Mouse (Mus musculus): ENCODE data around the gene Rnf186. TPM values are rescaled to one million over a fixed set of nuclear protein-coding genes. Genes with fewer than 3 reads are reported as not detected.

Rnf186 gene
- polyA plus RNA-seq, 1 experiment from 2014 or later: not detected

- H3K4me1 ChIP-seq (ENCODE audit: control insufficient read depth, insufficient read depth, low read depth, low read length): peaks cover 18% of the 10 kb centered on the region
- 82% methylated on average over 6 of the region's 6 CpGs for WGBS
- no peak overlapping the region for H3K27ac ChIP-seq (ENCODE audit: low read depth, low read length)
- peaks cover 2% of the 10 kb centered on the region; the same call in 1 of the 2 replicates for H3K27me3 ChIP-seq (replicated peaks; ENCODE audit: control insufficient read depth, insufficient read depth, low read length)
- no peaks in the 10 kb centered on the region for H3K9me3 ChIP-seq (ENCODE audit: control insufficient read depth, low read length)
- no peak overlapping the region for H3K4me3 ChIP-seq (ENCODE audit: low read length)
- H3K4me2 ChIP-seq (ENCODE audit: low read length): no peak overlapping the region
- H3K36me3 ChIP-seq (ENCODE audit: control insufficient read depth, insufficient read depth, low read length): no peaks in the 10 kb centered on the region
- no peak overlapping the region for H3K9ac ChIP-seq (ENCODE audit: low read depth, low read length)
- ATAC-seq: no peak
Observed at GRCm38 (mm10) chr4:138976046-138976445, 9.1 kb downstream of the Rnf186 start.

- H3K9me3 ChIP-seq (ENCODE audit: control insufficient read depth, low read length): no peaks in the 10 kb centered on the region
- H3K27me3 ChIP-seq (replicated peaks; ENCODE audit: control insufficient read depth, insufficient read depth, low read length): no peaks in the 10 kb centered on the region
- ATAC-seq: no peak
- WGBS: 92% methylated on average over 8 of the region's 8 CpGs
- no peak overlapping the region for H3K9ac ChIP-seq (ENCODE audit: low read depth, low read length)
- no peaks in the 10 kb centered on the region for H3K4me1 ChIP-seq (ENCODE audit: control insufficient read depth, insufficient read depth, low read depth, low read length)
- H3K4me3 ChIP-seq (ENCODE audit: low read length): no peak overlapping the region
- H3K36me3 ChIP-seq (ENCODE audit: control insufficient read depth, insufficient read depth, low read length): no peaks in the 10 kb centered on the region
- H3K27ac ChIP-seq (ENCODE audit: low read depth, low read length): no peak overlapping the region
- H3K4me2 ChIP-seq (ENCODE audit: low read length): no peak overlapping the region
Observed at GRCm38 (mm10) chr4:138980021-138980420, 13.1 kb downstream of the Rnf186 start.

DNA sequence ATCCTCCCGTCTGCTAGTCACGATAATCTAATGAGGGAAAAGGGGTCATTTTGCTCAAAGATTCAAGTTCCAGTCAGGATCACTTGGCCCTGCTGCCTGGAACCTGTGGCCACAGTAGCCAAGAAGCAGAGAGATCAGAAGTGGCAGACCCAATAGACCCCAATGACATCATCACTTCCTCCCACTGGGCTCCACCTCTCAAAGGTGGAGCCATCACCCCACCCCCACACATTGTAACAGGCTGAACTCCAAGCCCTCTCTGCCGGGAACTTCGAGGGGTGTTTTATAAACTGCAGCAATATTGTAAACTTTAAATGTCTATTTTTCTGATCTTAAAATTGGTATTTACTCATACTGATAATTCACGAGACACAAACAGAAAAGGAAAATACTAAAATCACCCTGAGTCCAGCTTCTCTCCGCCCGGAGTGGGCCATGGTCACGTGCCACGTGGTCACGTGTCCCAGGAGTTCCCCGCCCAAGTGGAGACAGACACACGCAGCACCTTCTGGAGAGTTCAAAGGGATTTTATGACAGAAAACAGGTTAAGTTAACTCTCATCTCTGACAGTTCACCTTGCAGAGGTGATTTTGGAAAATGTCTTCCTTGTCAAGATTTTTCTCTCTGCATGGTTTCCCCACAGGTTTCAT lies 14.0 kb downstream of the Rnf186 start:
- H3K36me3 ChIP-seq (ENCODE audit: control insufficient read depth, insufficient read depth, low read length): no peaks in the 10 kb centered on the region
- no peak overlapping the region for H3K9ac ChIP-seq (ENCODE audit: low read depth, low read length)
- H3K27ac ChIP-seq (ENCODE audit: low read depth, low read length): no peak overlapping the region
- H3K4me2 ChIP-seq (ENCODE audit: low read length): no peak overlapping the region
- 21% methylated on average over 12 of the region's 12 CpGs for WGBS
- H3K9me3 ChIP-seq (ENCODE audit: control insufficient read depth, low read length): no peaks in the 10 kb centered on the region
- ATAC-seq: no peak
- no peak overlapping the region for H3K4me3 ChIP-seq (ENCODE audit: low read length)
- H3K27me3 ChIP-seq (replicated peaks; ENCODE audit: control insufficient read depth, insufficient read depth, low read length): no peaks in the 10 kb centered on the region
- H3K4me1 ChIP-seq (ENCODE audit: control insufficient read depth, insufficient read depth, low read depth, low read length): no peaks in the 10 kb centered on the region

DNA sequence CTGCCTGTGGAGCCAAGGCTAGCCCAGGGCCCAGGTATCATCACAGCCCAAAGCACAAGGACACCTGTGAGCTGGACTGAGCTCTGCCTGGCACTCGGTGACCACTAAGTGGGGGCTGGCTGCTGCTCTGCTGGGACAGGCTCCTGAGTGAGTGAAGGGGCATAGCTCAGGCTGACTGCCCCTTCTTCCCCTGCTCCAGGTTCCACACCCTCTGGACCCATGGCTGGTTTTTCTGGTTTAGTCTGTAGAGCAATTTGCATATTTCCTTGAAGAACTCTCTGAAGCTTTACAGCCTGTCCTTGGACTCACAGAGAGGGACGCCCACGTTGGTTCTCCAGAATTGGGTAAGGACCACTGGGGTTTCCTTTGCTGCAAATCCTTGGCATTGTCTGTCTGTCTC lies 16.5 kb downstream of the Rnf186 start:
- Histone ChIP-seq H3K4me1 (ENCODE audit: control insufficient read depth, insufficient read depth, low read depth, low read length) (no peaks in the 10 kb centered on the region), H3K27me3 (replicated peaks; ENCODE audit: control insufficient read depth, insufficient read depth, low read length) (no peaks in the 10 kb centered on the region), H3K4me3 (ENCODE audit: low read length) (no peak overlapping the region), H3K36me3 (ENCODE audit: control insufficient read depth, insufficient read depth, low read length) (no peaks in the 10 kb centered on the region), H3K9me3 (ENCODE audit: control insufficient read depth, low read length) (no peaks in the 10 kb centered on the region), H3K27ac (ENCODE audit: low read depth, low read length) (no peak overlapping the region), H3K9ac (ENCODE audit: low read depth, low read length) (no peak overlapping the region), H3K4me2 (ENCODE audit: low read length) (no peak overlapping the region)
- 74% methylated on average over 3 of the region's 3 CpGs for WGBS
- no peak for ATAC-seq

GRCm38 (mm10) chr4:138984744-138985143 lies 17.8 kb downstream of the Rnf186 start:
- Histone ChIP-seq H3K36me3 (ENCODE audit: control insufficient read depth, insufficient read depth, low read length) (no peaks in the 10 kb centered on the region), H3K9me3 (ENCODE audit: control insufficient read depth, low read length) (no peaks in the 10 kb centered on the region), H3K27ac (ENCODE audit: low read depth, low read length) (no peak overlapping the region), H3K4me1 (ENCODE audit: control insufficient read depth, insufficient read depth, low read depth, low read length) (no peaks in the 10 kb centered on the region), H3K4me3 (ENCODE audit: low read length) (no peak overlapping the region), H3K4me2 (ENCODE audit: low read length) (no peak overlapping the region), H3K9ac (ENCODE audit: low read depth, low read length) (no peak overlapping the region), H3K27me3 (replicated peaks; ENCODE audit: control insufficient read depth, insufficient read depth, low read length) (no peaks in the 10 kb centered on the region)
- no peak for ATAC-seq
- WGBS: 75% methylated on average over 7 of the region's 7 CpGs

DNA sequence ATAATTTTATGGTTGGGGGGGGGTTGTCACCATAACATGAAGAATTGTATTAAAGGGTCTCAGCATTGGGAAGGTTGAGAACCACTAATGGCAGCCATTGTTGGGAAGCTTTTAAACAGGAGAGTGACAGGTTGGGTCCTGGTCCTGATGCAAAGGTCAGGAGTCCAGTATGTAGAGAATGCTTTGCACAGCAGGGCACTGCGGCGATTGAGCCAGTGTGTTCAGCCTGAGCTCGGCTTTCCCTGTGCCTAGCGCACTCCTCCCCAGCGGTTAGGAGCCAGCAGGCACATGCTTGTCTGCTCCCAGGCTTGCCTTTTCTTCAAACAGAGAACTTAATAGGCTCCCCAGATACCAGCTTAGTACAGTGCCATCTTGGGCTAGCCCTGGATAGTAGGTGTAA lies 19.4 kb downstream of the Rnf186 start:
- WGBS: 44% methylated on average over 5 of the region's 5 CpGs
- Histone ChIP-seq H3K4me1 (ENCODE audit: control insufficient read depth, insufficient read depth, low read depth, low read length) (no peaks in the 10 kb centered on the region), H3K9me3 (ENCODE audit: control insufficient read depth, low read length) (no peaks in the 10 kb centered on the region), H3K4me3 (ENCODE audit: low read length) (no peak overlapping the region), H3K4me2 (ENCODE audit: low read length) (no peak overlapping the region), H3K36me3 (ENCODE audit: control insufficient read depth, insufficient read depth, low read length) (no peaks in the 10 kb centered on the region), H3K9ac (ENCODE audit: low read depth, low read length) (no peak overlapping the region), H3K27ac (ENCODE audit: low read depth, low read length) (no peak overlapping the region), H3K27me3 (replicated peaks; ENCODE audit: control insufficient read depth, insufficient read depth, low read length) (no peaks in the 10 kb centered on the region)
- no peak for ATAC-seq

GRCm38 (mm10) chr4:138994389-138994788 lies 27.5 kb downstream of the Rnf186 start:
- ATAC-seq: no peak
- no peaks in the 10 kb centered on the region for H3K27me3 ChIP-seq (replicated peaks; ENCODE audit: control insufficient read depth, insufficient read depth, low read length)
- 71% methylated on average over 3 of the region's 3 CpGs for WGBS

GRCm38 (mm10) chr4:138996410-138996809 lies 29.5 kb downstream of the Rnf186 start:
- Histone ChIP-seq H3K9me3 (ENCODE audit: control insufficient read depth, low read length) (no peaks in the 10 kb centered on the region), H3K27ac (ENCODE audit: low read depth, low read length) (no peak overlapping the region), H3K4me1 (ENCODE audit: control insufficient read depth, insufficient read depth, low read depth, low read length) (no peaks in the 10 kb centered on the region), H3K4me2 (ENCODE audit: low read length) (no peak overlapping the region), H3K36me3 (ENCODE audit: control insufficient read depth, insufficient read depth, low read length) (no peaks in the 10 kb centered on the region), H3K4me3 (ENCODE audit: low read length) (no peak overlapping the region), H3K27me3 (replicated peaks; ENCODE audit: control insufficient read depth, insufficient read depth, low read length) (no peaks in the 10 kb centered on the region), H3K9ac (ENCODE audit: low read depth, low read length) (no peak overlapping the region)
- no peak for ATAC-seq
- WGBS: 81% methylated on average over 5 of the region's 5 CpGs

More at GRCm38 (mm10) chr4:138994389-138994788, 27.5 kb downstream of the Rnf186 start:
- Histone ChIP-seq H3K36me3 (ENCODE audit: control insufficient read depth, insufficient read depth, low read length) (no peaks in the 10 kb centered on the region), H3K4me2 (ENCODE audit: low read length) (no peak overlapping the region), H3K9ac (ENCODE audit: low read depth, low read length) (no peak overlapping the region), H3K27ac (ENCODE audit: low read depth, low read length) (no peak overlapping the region), H3K4me3 (ENCODE audit: low read length) (no peak overlapping the region), H3K4me1 (ENCODE audit: control insufficient read depth, insufficient read depth, low read depth, low read length) (no peaks in the 10 kb centered on the region), H3K9me3 (ENCODE audit: control insufficient read depth, low read length) (no peaks in the 10 kb centered on the region)

DNA sequence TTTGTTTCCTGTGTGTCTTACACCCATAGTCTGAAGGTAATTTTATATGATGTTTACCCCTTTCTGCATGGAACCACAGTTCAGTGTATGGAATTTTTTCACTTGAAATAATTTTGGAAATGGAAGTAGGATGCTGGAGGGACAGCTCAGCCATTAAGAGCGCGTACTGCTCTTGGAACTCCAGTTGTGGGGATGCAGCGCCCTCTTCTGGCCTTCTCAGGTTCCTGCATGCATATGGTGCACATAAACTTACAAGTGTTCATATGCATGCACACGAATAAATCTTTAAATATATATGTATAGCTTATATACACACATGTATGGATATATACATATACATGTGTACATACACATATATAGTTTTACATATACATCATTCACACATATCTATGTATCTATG lies 30.2 kb downstream of the Rnf186 start:
- Histone ChIP-seq H3K9me3 (ENCODE audit: control insufficient read depth, low read length) (no peaks in the 10 kb centered on the region), H3K4me2 (ENCODE audit: low read length) (no peak overlapping the region), H3K9ac (ENCODE audit: low read depth, low read length) (no peak overlapping the region), H3K27me3 (replicated peaks; ENCODE audit: control insufficient read depth, insufficient read depth, low read length) (no peaks in the 10 kb centered on the region), H3K27ac (ENCODE audit: low read depth, low read length) (no peak overlapping the region), H3K36me3 (ENCODE audit: control insufficient read depth, insufficient read depth, low read length) (no peaks in the 10 kb centered on the region), H3K4me3 (ENCODE audit: low read length) (no peak overlapping the region), H3K4me1 (ENCODE audit: control insufficient read depth, insufficient read depth, low read depth, low read length) (no peaks in the 10 kb centered on the region)
- ATAC-seq: no peak
- 88% methylated on average over 4 of the region's 4 CpGs for WGBS

GRCm38 (mm10) chr4:138998611-138999010 lies 31.7 kb downstream of the Rnf186 start:
- H3K4me1 ChIP-seq (ENCODE audit: control insufficient read depth, insufficient read depth, low read depth, low read length): no peaks in the 10 kb centered on the region
- no peak overlapping the region for H3K4me2 ChIP-seq (ENCODE audit: low read length)
- H3K4me3 ChIP-seq (ENCODE audit: low read length): no peak overlapping the region
- 88% methylated on average over 11 of the region's 11 CpGs for WGBS
- no peaks in the 10 kb centered on the region for H3K36me3 ChIP-seq (ENCODE audit: control insufficient read depth, insufficient read depth, low read length)
- no peaks in the 10 kb centered on the region for H3K9me3 ChIP-seq (ENCODE audit: control insufficient read depth, low read length)
- H3K9ac ChIP-seq (ENCODE audit: low read depth, low read length): no peak overlapping the region
- ATAC-seq: no peak
- H3K27ac ChIP-seq (ENCODE audit: low read depth, low read length): no peak overlapping the region
- no peaks in the 10 kb centered on the region for H3K27me3 ChIP-seq (replicated peaks; ENCODE audit: control insufficient read depth, insufficient read depth, low read length)

Measured in hindbrain, embryonic 16.5 days (tissue).